Mouse (Mus musculus) heart, embryonic 15.5 days (tissue): ENCODE measurements around the gene Gm7980. TPM values are rescaled to one million over a fixed set of nuclear protein-coding genes. Genes with fewer than 3 reads are reported as not detected.
"Not testable (repeated sequence)": the region's sequence is repeated elsewhere in the genome, so short reads cannot be mapped to it uniquely, and the experiment has no call there.

Experiments used
- ATAC-seq: fragments of 200-750 bp; cut with Nextera tagmentation; replicated peaks from 2 replicates; pipeline ENCODE4 v1.8.0; 2017; ENCODE audit warnings: low read depth, moderate TSS enrichment; ENCODE audit not compliant: insufficient number of reproducible peaks, insufficient read depth, low FRiP score
- H3K27ac ChIP-seq: fragments of 300-500 bp; sonication (generic); 2 replicates; pipeline ENCODE4 v1.5.1; 2015; ENCODE audit warnings: mild to moderate bottlenecking, inconsistent platforms
- H3K27me3 ChIP-seq: fragments of 300-500 bp; sonication (generic); 2 replicates; pipeline ENCODE4 v1.6.1; 2015; ENCODE audit warnings: inconsistent platforms
- H3K36me3 ChIP-seq: fragments of 300-500 bp; sonication (generic); 2 replicates; pipeline ENCODE4 v1.6.1; 2015; ENCODE audit warnings: mild to moderate bottlenecking, inconsistent platforms
- H3K4me1 ChIP-seq: fragments of 300-500 bp; sonication (generic); replicated peaks from 2 replicates; pipeline ENCODE4 v1.6.1; 2015; ENCODE audit warnings: inconsistent platforms
- H3K4me2 ChIP-seq: fragments of 300-500 bp; sonication (generic); 2 replicates; pipeline ENCODE4 v1.6.1; 2015; ENCODE audit warnings: inconsistent platforms, mild to moderate bottlenecking, moderate library complexity
- H3K4me3 ChIP-seq: fragments of 300-500 bp; sonication (generic); 2 replicates; pipeline ENCODE4 v1.5.1; 2015; ENCODE audit warnings: mild to moderate bottlenecking, inconsistent platforms
- H3K9ac ChIP-seq: fragments of 300-500 bp; sonication (generic); 2 replicates; pipeline ENCODE4 v1.6.1; 2015; ENCODE audit warnings: mild to moderate bottlenecking, inconsistent platforms
- H3K9me3 ChIP-seq: fragments of 300-500 bp; sonication (generic); replicated peaks from 2 replicates; pipeline ENCODE4 v1.6.1; 2016; ENCODE audit warnings: inconsistent platforms
- WGBS: fragments of 180-500 bp; shearing (Covaris S2); methylation state at CpG from one replicate; pipeline ENCODE4 v1.1.7; 2015; ENCODE audit warnings: mixed read lengths; 5-methylcytosine and 5-hydroxymethylcytosine counted together
- polyA plus RNA-seq: library from polyadenylated mRNA; unstranded; fragments of >200 nt; fragmentation: Nextera tagmentation; extraction: Ambion mirVana; gene quantifications from 2 replicates; pipeline ENCODE4 v1.2.1, GENCODE M21; 2015

Gene Gm7980
- polyA plus RNA-seq, result not detected in 2 replicates

GRCm38 (mm10) chr14:41907190-41907589 is at the start of gene Gm7980:
Gm7980 (minus strand) TSS chr14:41907290.
- ATAC-seq, H3K4me2 ChIP-seq, H3K4me1 ChIP-seq, H3K9me3 ChIP-seq, H3K27me3 ChIP-seq, H3K27ac ChIP-seq, H3K9ac ChIP-seq, H3K36me3 ChIP-seq, H3K4me3 ChIP-seq: not testable (repeated sequence)
- no CpG with 5 or more reads among the region's 2 CpGs for WGBS

- not testable (repeated sequence) for H3K4me1 ChIP-seq, ATAC-seq, H3K36me3 ChIP-seq, H3K4me3 ChIP-seq, H3K27me3 ChIP-seq, H3K27ac ChIP-seq, H3K9ac ChIP-seq, H3K9me3 ChIP-seq, H3K4me2 ChIP-seq
- WGBS, result 82% methylated on average over 2 of the region's 2 CpGs
These were observed 36.6 kb upstream of the Gm7980 start, which contains the start of gene 1700024B05Rik for GRCm38 (mm10) chr14:41943695-41944094. 1700024B05Rik (plus strand) TSS chr14:41943995.

GRCm38 (mm10) chr14:41924649-41925048 is 17.6 kb upstream of the Gm7980 start, which contains the start of gene 1700049E17Rik1:
1700049E17Rik1 (plus strand) TSS chr14:41924949.
- not testable (repeated sequence) for H3K9ac ChIP-seq, H3K4me3 ChIP-seq, H3K4me1 ChIP-seq, H3K27me3 ChIP-seq, H3K27ac ChIP-seq, ATAC-seq, H3K36me3 ChIP-seq, H3K9me3 ChIP-seq, H3K4me2 ChIP-seq
- WGBS, result no CpG with 5 or more reads among the region's 1 CpGs

Other genes with a start within 250 kb of the Gm7980 start
- not detected in 2 replicates for gene Gm8068, start 205.4 kb downstream of the Gm7980 start, polyA plus RNA-seq
- not detected in 2 replicates for gene Gm7929, start 156.7 kb downstream of the Gm7980 start, polyA plus RNA-seq
- not detected in 2 replicates for gene Gm47189, start 134.8 kb downstream of the Gm7980 start, polyA plus RNA-seq
- gene 1700049E17Rik1, start 17.7 kb upstream of the Gm7980 start, polyA plus RNA-seq, result not detected in 2 replicates
- not detected in 2 replicates for gene 1700024B05Rik, start 36.7 kb upstream of the Gm7980 start, polyA plus RNA-seq
- gene Gm6401, start 60.6 kb upstream of the Gm7980 start, polyA plus RNA-seq, result not detected in 2 replicates
- gene Gm3543, start 76.0 kb upstream of the Gm7980 start, polyA plus RNA-seq, result not detected in 2 replicates
- not detected in 2 replicates for gene Gm7951, start 210.1 kb upstream of the Gm7980 start, polyA plus RNA-seq